Mouse (Mus musculus) large intestine, adult 2 months (tissue): ENCODE results near the gene Slc25a29. TPM values are rescaled to one million over a fixed set of nuclear protein-coding genes. Genes with fewer than 3 reads are reported as not detected.
A peak's percentile ranks its signal among the peaks of the same experiment; 100 is the strongest.

ENCODE experiments used
- DNase-seq: peaks from one replicate; pipeline ENCODE4 v3.0.0-alpha.2; 2012; ENCODE audit warnings: low read depth, low spot score
- WGBS: fragments of 180-500 bp; shearing (Covaris S2); methylation state at CpG from one replicate; pipeline ENCODE4 v1.1.7; 2018; 5-methylcytosine and 5-hydroxymethylcytosine counted together
- polyA plus RNA-seq: library from polyadenylated mRNA; depleted of rRNA; stranded (reverse); fragments of >200 nt; gene quantifications from 2 replicates; pipeline ENCODE4 v1.2.3, GENCODE M21; 2012; rRNA removed

The Slc25a29 gene
- polyA plus RNA-seq, 1 experiment, result 6.5 TPM

DNA sequence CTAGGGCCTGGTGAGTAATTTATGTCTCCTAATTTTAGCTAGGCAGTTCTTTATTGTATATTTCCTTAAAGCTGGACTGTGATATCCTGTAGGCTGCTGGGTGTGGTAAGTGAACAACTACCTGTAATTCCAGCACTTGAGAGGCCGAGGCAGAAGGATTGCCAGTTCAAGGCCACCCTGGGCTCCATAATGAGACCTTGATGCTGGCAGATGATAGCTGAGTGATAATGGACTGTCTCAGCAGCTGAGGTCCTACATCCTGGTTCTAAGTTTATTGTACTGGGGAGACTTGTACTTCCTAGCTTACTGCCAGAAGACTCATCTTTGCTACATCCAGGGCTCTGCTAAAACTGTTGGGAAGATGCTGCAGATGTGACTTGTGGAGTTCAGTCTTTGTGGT, 25.9 kb downstream of the Slc25a29 start:
- no peak for DNase-seq
- 28% methylated on average over 1 of the region's 1 CpGs for WGBS

DNA sequence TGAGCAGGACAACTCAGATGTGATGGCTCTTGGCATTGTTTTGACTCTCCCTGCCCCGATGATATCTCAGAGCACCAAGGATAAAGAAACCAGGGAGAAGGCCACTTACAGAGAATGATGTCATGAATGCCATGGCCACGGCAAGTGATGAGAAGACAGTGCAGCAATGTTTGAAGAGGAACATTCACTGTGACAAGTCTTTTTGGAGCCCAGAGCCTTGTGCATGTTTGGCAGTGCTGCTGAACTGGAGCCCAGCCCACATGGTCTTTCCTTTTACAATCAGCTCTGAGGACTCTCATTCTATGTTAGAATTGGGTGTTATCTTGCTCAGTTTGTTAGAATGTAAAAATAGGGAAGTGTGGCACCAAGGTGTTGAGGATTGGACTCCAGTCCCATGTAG, 27.2 kb downstream of the Slc25a29 start:
- WGBS, result 50% methylated on average over 2 of the region's 2 CpGs
- DNase-seq, result no peak

DNA sequence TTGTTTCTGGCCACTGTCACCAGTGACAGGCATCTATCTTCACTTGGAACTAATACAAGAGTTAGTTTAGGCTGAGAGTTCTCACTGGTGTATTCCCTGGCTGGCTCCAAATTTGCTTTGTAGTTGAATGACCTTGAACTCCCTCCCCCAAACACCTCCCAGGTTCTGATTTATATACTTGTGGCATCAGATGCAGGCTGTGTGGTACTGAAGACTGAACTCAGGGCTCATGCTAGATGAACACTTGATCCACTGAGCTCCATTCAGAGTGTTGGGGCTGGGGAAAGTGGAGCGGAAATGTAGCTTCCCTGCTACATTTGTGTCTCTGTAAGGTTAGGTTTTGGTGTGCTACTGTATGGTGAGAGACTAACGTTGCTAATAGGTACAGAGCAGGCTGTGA, 31.3 kb downstream of the Slc25a29 start:
- DNase-seq, result no peak
- 77% methylated on average over 2 of the region's 2 CpGs for WGBS

DNA sequence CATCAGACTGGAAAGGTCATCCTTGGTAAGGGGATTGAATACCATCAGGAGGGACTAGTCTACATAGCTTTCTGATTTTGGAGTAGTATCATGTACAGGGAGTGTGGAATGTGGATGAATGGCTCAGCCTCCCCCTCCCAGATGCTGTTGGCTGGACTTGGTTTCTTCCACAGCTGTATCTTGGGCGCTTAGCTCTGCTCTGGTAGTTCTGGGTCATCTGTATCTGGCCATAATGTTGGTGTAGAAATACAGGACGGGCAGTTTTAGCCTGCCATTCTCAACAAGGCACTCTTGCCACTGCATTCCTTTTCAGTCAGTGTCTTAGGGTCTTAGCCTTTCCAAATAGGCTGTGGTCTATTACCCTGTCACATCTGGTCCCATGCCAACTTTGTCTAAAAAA, 34.1 kb downstream of the Slc25a29 start:
- DNase-seq, result no peak
- WGBS, result 61% methylated on average over 2 of the region's 2 CpGs

DNA sequence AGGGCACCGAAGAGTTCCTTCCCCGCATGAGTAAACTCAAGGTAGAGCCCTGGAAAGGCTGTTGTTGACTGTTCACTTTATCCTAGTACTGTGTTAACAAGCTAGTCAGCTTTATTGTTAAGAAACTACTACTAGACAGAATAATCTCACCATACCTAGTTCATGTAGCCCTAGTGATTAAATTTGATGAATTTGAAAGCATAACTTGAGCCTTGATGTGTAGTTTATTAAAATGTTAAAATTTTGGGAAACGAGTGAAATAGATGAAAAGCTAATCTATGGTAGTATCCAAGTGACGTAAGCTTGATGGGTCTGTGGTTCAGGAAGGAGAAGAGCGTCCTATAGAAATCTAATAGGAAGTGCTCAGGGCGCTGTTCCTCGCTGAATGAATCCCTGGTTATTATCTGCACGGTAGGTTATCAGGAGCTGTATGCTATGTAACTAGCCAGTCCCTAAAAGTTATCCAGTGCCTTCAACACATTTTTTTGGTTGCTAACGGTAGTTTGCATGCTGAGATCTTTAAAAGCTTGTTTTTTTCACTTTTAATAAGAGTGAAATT, 40.6 kb downstream of the Slc25a29 start:
- WGBS, result 4% methylated on average over 9 of the region's 9 CpGs
- no peak for DNase-seq

DNA sequence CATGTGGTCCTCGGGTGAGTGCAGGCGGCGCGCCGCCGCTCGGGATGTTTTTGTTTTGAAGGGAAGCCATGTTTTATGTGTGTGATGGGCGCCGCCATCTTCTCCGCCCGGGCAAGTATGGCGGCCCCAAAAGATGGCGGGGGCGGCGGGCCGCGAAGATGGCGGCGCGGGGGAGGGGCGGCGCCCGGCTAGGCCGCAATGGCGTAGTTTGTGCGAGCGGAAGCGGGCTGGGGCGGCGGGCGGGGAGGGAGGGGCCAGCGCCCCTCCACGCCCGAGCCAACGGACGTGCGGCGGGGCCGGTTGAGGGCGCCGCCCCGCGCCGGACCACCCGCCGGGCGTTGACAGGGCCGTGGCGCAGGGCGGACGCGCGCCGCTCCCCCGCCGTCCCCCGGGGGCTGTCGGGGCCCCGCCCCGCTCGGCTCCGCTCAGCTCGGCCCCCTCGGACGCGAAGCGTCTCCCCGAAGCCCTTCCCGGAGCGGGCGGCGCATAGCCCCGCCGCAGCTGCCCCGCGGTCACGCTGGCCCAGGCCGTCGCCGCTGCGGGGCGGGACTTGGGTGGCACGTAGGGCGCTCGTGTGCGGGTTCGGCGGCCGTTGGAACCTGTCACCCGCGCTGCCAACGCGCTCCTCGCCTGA, 41.5 kb downstream of the Slc25a29 start:
- WGBS, result under 1% methylated on average over 84 of the region's 94 CpGs
- no peak for DNase-seq

DNA sequence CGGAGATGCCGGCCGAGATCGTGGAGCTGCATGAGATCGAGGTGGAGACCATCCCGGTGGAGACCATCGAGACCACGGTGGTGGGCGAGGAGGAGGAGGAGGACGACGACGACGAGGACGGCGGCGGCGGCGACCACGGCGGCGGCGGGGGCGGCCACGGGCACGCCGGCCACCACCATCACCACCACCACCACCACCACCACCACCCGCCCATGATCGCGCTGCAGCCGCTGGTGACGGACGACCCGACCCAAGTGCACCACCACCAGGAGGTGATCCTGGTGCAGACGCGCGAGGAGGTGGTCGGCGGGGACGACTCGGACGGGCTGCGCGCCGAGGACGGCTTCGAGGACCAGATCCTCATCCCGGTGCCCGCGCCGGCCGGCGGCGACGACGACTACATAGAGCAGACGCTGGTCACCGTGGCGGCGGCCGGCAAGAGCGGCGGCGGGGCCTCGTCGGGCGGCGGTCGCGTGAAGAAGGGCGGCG, 42.2 kb downstream of the Slc25a29 start:
- WGBS, result 1% methylated on average over 69 of the region's 71 CpGs
- no peak for DNase-seq

DNA sequence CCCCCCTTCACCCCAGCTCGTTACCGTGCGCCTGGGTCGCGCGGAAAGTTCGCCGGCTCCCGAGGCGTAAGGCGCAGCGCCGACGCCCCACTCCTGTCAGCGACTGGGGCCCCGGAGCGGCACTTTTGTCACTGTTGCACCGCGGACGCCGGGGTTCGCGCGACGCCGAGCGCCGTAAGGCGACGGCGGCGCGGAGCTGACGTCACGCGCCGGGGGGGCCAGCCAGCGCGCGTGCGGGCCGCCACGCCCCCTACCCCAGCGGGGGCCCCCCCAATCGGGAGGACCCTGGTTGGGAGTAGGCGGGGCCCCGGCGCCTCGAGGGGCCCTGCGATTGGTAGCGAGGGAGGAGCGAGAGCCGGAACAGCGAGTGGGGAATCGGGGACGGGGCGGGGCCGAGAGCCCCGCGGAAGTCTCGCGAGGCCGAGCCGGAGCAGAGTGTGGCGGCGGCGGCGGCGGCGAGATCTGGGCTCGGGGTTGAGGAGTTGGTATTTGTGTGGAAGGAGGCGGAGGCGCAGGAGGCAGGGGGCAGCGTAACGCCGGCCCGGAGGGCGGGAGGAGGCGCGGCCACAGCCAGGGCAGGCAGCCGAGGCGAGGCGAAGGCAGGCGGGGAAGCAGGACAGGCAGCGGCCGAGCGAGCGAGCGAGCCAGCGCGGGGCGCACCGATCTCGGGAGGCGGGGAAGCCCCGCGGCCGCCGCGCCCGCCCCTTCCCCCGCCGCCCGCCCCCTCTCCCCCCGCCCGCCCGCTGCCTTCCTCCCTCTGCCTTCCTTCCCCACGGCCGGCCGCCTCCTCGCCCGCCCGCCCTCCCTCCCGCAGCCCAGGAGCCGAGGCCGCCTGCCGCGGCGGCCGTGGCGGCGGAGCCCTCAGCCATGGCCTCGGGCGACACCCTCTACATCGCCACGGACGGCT, 42.9 kb downstream of the Slc25a29 start, which contains the start of gene Yy1:
Gene Yy1 (plus strand): TSS at position 428 of the 907 bp plus-strand sequence.
- under 1% methylated on average over 94 of the region's 127 CpGs for WGBS
- peak; percentile 68 for DNase-seq

DNA sequence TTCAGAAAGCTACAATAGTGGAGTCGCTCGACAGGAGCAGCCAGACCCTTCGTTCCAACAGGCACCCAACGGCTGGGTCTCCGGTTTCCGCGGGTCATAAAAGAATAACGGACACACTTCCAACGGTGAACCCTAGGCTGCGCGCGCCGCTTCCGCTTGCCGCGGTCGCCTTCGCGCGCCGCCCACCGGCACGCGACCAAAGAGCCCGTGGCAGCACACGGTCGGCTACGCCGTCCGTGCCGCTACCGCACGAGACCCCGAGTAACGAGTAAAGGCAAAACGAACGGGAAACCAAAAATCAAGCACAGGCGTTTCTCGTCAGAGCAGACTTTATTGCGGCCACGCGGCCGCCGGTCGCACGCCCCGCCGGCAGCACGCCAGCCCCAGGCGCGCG, 43.5 kb downstream of the Slc25a29 start:
- WGBS, result under 1% methylated on average over 52 of the region's 52 CpGs
- no peak for DNase-seq

DNA sequence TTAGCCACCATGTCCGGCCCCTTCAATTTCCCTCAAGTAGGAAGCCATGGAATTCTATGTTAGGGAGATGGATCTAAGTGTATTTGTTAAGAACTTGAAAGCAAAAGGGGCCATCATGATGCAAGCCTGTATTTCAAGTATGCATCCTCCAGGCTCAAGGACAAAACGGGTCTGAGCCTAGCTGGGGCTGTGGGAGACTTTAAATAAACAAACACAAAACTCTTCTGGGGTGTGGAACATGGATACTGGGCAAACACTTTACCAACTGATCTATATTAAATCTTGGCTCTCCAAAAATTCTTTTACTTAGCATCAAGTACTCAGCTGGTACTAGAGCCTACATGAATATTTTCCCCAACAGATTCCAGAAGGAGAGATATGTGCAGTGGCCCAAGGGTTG, 48.4 kb downstream of the Slc25a29 start:
- DNase-seq, result no peak
- 85% methylated on average over 2 of the region's 2 CpGs for WGBS

DNA sequence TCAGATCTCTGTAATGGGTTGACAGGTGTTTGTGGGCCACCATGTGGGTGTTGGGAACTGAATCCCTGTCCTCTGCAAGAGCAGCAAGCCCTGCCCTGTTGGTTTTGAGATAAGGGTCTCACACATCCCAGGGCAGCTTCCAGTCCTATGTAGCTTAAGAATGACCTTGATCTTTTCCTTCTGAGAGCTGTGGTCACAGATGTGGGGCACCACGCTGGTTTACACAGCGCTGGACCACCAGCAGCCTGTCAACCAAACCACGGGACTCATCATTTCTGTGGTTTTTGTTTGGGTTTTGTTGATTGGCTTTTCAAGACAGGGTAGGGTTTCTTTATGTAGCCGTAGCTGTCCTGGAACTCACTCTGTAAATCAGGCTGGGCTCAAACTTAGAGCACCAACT, 50.5 kb downstream of the Slc25a29 start:
- DNase-seq, result no peak

DNA sequence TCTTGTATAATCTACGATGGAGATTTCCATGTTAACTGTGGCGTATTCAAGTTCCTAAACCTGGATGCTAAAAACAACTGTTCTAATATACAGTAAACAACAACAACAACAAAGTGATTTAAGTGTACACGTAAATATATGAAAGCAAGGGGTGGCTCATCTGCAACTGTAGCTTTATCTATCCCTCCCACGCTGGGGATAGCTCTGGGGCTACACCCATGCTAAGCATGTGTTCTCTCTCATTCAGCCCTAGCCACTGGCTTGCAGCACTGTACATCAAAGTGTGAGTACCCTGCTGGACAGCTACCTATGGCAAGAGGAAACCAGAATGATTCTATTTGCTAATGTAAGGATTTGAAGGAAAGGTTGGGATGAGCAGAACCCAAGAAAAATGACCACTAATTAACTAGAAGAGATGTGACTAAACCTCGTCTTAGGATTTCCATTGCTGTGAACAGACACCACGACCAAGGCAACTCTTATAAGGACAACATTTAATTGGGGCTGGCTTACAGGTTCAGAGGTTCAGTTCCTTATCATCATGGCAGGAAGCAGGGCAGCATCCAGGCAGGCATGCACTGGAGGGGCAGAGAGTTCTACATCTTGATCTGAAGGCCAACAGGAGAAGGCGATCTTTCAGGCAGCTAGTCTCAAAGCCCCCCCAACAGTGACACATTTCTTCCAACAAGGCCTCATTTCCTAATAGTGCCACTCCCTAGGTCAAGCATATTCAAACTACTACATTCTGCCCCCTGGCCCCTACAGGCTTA, 55.4 kb downstream of the Slc25a29 start:
- 97% methylated on average over 7 of the region's 7 CpGs for WGBS
- no peak for DNase-seq

More for the DNA sequence above, 50.5 kb downstream of the Slc25a29 start:
- 92% methylated on average over 4 of the region's 4 CpGs for WGBS

Other genes starting within 250 kb of the Slc25a29 start
- gene Degs2, start 133.6 kb downstream of the Slc25a29 start, polyA plus RNA-seq, result 313 and 341 TPM in 2 replicates
- 9.3 and 11.9 TPM in 2 replicates for gene Yy1, start 42.9 kb downstream of the Slc25a29 start, polyA plus RNA-seq
- gene Slc25a47, start 163 bp upstream of the Slc25a29 start, polyA plus RNA-seq, result 7.7 and 8.0 TPM in 2 replicates
- gene Wdr25, start 57.7 kb upstream of the Slc25a29 start, polyA plus RNA-seq, result 5.5 and 9.4 TPM in 2 replicates
- 123 and 126 TPM in 2 replicates for gene Wars, start 58.3 kb upstream of the Slc25a29 start, polyA plus RNA-seq
- gene Begain, start 232.3 kb upstream of the Slc25a29 start, polyA plus RNA-seq, result 1.3 and 1.6 TPM in 2 replicates